Mouse (Mus musculus) neural tube, embryonic 15.5 days (tissue): ENCODE measurements around the gene Gp9. TPM values are rescaled to one million over a fixed set of nuclear protein-coding genes. Genes with fewer than 3 reads are reported as not detected.
A peak's percentile ranks its signal among the peaks of the same experiment; 100 is the strongest.

Experiments used
- ATAC-seq: fragments of 200-750 bp; cut with Nextera tagmentation; 2 replicates; pipeline ENCODE4 v1.8.0; 2017; ENCODE audit warnings: mild to moderate bottlenecking, moderate TSS enrichment, moderate library complexity; ENCODE audit not compliant: low FRiP score
- H3K27ac ChIP-seq: fragments of 300-500 bp; sonication (generic); replicated peaks from 2 replicates; pipeline ENCODE4 v1.5.1; 2015; ENCODE audit warnings: mild to moderate bottlenecking, inconsistent platforms
- H3K27me3 ChIP-seq: fragments of 300-500 bp; sonication (generic); replicated peaks from 2 replicates; pipeline ENCODE4 v1.6.1; 2015; ENCODE audit warnings: inconsistent platforms
- H3K36me3 ChIP-seq: fragments of 300-500 bp; sonication (generic); 2 replicates; pipeline ENCODE4 v1.6.1; 2015; ENCODE audit warnings: inconsistent platforms
- H3K4me1 ChIP-seq: fragments of 300-500 bp; sonication (generic); 2 replicates; pipeline ENCODE4 v1.6.1; 2015; ENCODE audit warnings: inconsistent platforms
- H3K4me2 ChIP-seq: fragments of 300-500 bp; sonication (generic); 2 replicates; pipeline ENCODE4 v1.6.1; 2015; ENCODE audit warnings: inconsistent platforms, mild to moderate bottlenecking, moderate library complexity
- H3K4me3 ChIP-seq: fragments of 300-500 bp; sonication (generic); replicated peaks from 2 replicates; pipeline ENCODE4 v1.5.1; 2015; ENCODE audit warnings: mild to moderate bottlenecking, inconsistent platforms
- H3K9ac ChIP-seq: fragments of 300-500 bp; sonication (generic); replicated peaks from 2 replicates; pipeline ENCODE4 v1.6.1; 2015; ENCODE audit warnings: mild to moderate bottlenecking, inconsistent platforms
- H3K9me3 ChIP-seq: fragments of 300-500 bp; sonication (generic); replicated peaks from 2 replicates; pipeline ENCODE4 v1.6.1; 2016; ENCODE audit warnings: inconsistent platforms
- WGBS: fragments of 180-500 bp; shearing (Covaris S2); methylation state at CpG from one replicate; pipeline ENCODE4 v1.1.7; 2015; ENCODE audit warnings: mixed read lengths; 5-methylcytosine and 5-hydroxymethylcytosine counted together
- polyA plus RNA-seq: library from polyadenylated mRNA; unstranded; fragments of >200 nt; fragmentation: Nextera tagmentation; extraction: Ambion mirVana; gene quantifications from 2 replicates; pipeline ENCODE4 v1.2.1, GENCODE M21; 2015

Gene Gp9
- polyA plus RNA-seq, 1 experiment from 2014 or later: 0.65 TPM

- no peaks in the 10 kb centered on the region for H3K9me3 ChIP-seq
- no peak overlapping the region for H3K27ac ChIP-seq
- no peak overlapping the region for H3K4me3 ChIP-seq
- H3K9ac ChIP-seq: no peak overlapping the region
- no peaks in the 10 kb centered on the region for H3K36me3 ChIP-seq
- no peaks in the 10 kb centered on the region for H3K27me3 ChIP-seq
- WGBS: 81% methylated on average over 2 of the region's 2 CpGs
- peaks cover 23% of the 10 kb centered on the region for H3K4me1 ChIP-seq
- ATAC-seq: no peak
- H3K4me2 ChIP-seq: no peak overlapping the region
These were observed 28.2 kb downstream of the Gp9 start for GRCm38 (mm10) chr6:87806028-87806427.

GRCm38 (mm10) chr6:87806857-87807256 lies 29.0 kb downstream of the Gp9 start:
- WGBS: 65% methylated on average over 2 of the region's 2 CpGs
- H3K27ac ChIP-seq: no peak overlapping the region
- H3K27me3 ChIP-seq: no peaks in the 10 kb centered on the region
- no peak overlapping the region for H3K4me3 ChIP-seq
- ATAC-seq: no peak
- no peak overlapping the region for H3K4me2 ChIP-seq
- no peaks in the 10 kb centered on the region for H3K36me3 ChIP-seq
- H3K4me1 ChIP-seq: peaks cover 25% of the 10 kb centered on the region
- no peaks in the 10 kb centered on the region for H3K9me3 ChIP-seq
- no peak overlapping the region for H3K9ac ChIP-seq

GRCm38 (mm10) chr6:87807735-87808440 lies 30.0 kb downstream of the Gp9 start:
- no peak for ATAC-seq
- 93% methylated on average over 4 of the region's 4 CpGs for WGBS
- H3K4me1 ChIP-seq: peaks cover 33% of the 10 kb centered on the region

GRCm38 (mm10) chr6:87808521-87808920 lies 30.6 kb downstream of the Gp9 start:
- no peak for ATAC-seq
- WGBS: 79% methylated on average over 3 of the region's 3 CpGs

More at GRCm38 (mm10) chr6:87807735-87808440, 30.0 kb downstream of the Gp9 start:
- Histone ChIP-seq H3K4me3 (no peak overlapping the region), H3K36me3 (no peaks in the 10 kb centered on the region), H3K27ac (no peak overlapping the region), H3K9me3 (no peaks in the 10 kb centered on the region), H3K9ac (no peak overlapping the region), H3K4me2 (no peak overlapping the region), H3K27me3 (no peaks in the 10 kb centered on the region)

GRCm38 (mm10) chr6:87809144-87809543 lies 31.3 kb downstream of the Gp9 start:
- H3K27me3 ChIP-seq: no peaks in the 10 kb centered on the region
- H3K9me3 ChIP-seq: no peaks in the 10 kb centered on the region
- no peak for ATAC-seq
- no peak overlapping the region for H3K4me3 ChIP-seq
- no peak overlapping the region for H3K27ac ChIP-seq
- H3K4me1 ChIP-seq: peaks cover 33% of the 10 kb centered on the region
- no peak overlapping the region for H3K9ac ChIP-seq
- H3K4me2 ChIP-seq: 0 out of 2 replicates have a peak overlapping the region, but pooled peaks have one; percentile 95
- peaks cover 5% of the 10 kb centered on the region; the same call in 1 of the 2 replicates for H3K36me3 ChIP-seq
- 97% methylated on average over 2 of the region's 2 CpGs for WGBS

More at GRCm38 (mm10) chr6:87808521-87808920, 30.6 kb downstream of the Gp9 start:
- H3K4me2 ChIP-seq: no peak overlapping the region
- no peak overlapping the region for H3K4me3 ChIP-seq
- no peaks in the 10 kb centered on the region for H3K9me3 ChIP-seq
- no peaks in the 10 kb centered on the region for H3K27me3 ChIP-seq
- peaks cover 33% of the 10 kb centered on the region for H3K4me1 ChIP-seq
- no peak overlapping the region for H3K9ac ChIP-seq
- H3K27ac ChIP-seq: no peak overlapping the region
- peaks cover 1% of the 10 kb centered on the region; the same call in 1 of the 2 replicates for H3K36me3 ChIP-seq

GRCm38 (mm10) chr6:87809651-87810161 lies 31.8 kb downstream of the Gp9 start:
- Histone ChIP-seq H3K27me3 (no peaks in the 10 kb centered on the region), H3K4me3 (no peak overlapping the region), H3K4me2 (peak overlapping the region; percentile 95), H3K9ac (no peak overlapping the region), H3K27ac (no peak overlapping the region), H3K4me1 (peaks cover 33% of the 10 kb centered on the region), H3K36me3 (peaks cover 5% of the 10 kb centered on the region; the same call in 1 of the 2 replicates), H3K9me3 (no peaks in the 10 kb centered on the region)
- WGBS: 91% methylated on average over 6 of the region's 6 CpGs
- no peak for ATAC-seq

GRCm38 (mm10) chr6:87810311-87810710 lies 32.4 kb downstream of the Gp9 start:
- WGBS: 44% methylated on average over 6 of the region's 6 CpGs
- peaks cover 33% of the 10 kb centered on the region for H3K4me1 ChIP-seq
- H3K9me3 ChIP-seq: no peaks in the 10 kb centered on the region
- no peak for ATAC-seq
- H3K9ac ChIP-seq: peak overlapping the region; percentile 78; the same call in 1 of the 2 replicates
- H3K27ac ChIP-seq: no peak overlapping the region
- H3K27me3 ChIP-seq: no peaks in the 10 kb centered on the region
- H3K4me2 ChIP-seq: peak overlapping the region; percentile 95
- peaks cover 10% of the 10 kb centered on the region; the same call in 1 of the 2 replicates for H3K36me3 ChIP-seq
- peak overlapping the region; percentile 78 for H3K4me3 ChIP-seq

- Histone ChIP-seq H3K4me2 (peak overlapping the region; percentile 95), H3K4me3 (peak overlapping the region; percentile 78), H3K27ac (peak overlapping the region; percentile 67), H3K36me3 (peaks cover 17% of the 10 kb centered on the region; the same call in 1 of the 2 replicates), H3K9ac (peak overlapping the region; percentile 78), H3K4me1 (peaks cover 33% of the 10 kb centered on the region), H3K27me3 (no peaks in the 10 kb centered on the region), H3K9me3 (no peaks in the 10 kb centered on the region)
- 1% methylated on average over 76 of the region's 77 CpGs for WGBS
- peak; percentile 78 for ATAC-seq
These were observed 33.1 kb downstream of the Gp9 start for GRCm38 (mm10) chr6:87810713-87811669.

GRCm38 (mm10) chr6:87811675-87812338 lies 33.9 kb downstream of the Gp9 start, which contains the start of gene Rab43:
TSS of gene Rab43 (minus strand) at chr6:87812164.
- peak within 1 kb of the TSS; percentile 67 for H3K27ac ChIP-seq
- ATAC-seq: peak; percentile 98
- H3K4me1 ChIP-seq: peaks cover 33% of the 10 kb centered on the region
- peaks cover 25% of the 10 kb centered on the region for H3K36me3 ChIP-seq
- no peaks in the 10 kb centered on the region for H3K9me3 ChIP-seq
- H3K27me3 ChIP-seq: no peaks in the 10 kb centered on the region
- H3K4me3 ChIP-seq: peak within 1 kb of the TSS; percentile 78
- H3K4me2 ChIP-seq: peak within 1 kb of the TSS; percentile 95
- peak within 1 kb of the TSS; percentile 78 for H3K9ac ChIP-seq
- under 1% methylated on average over 56 of the region's 56 CpGs for WGBS

- Histone ChIP-seq H3K36me3 (peaks cover 33% of the 10 kb centered on the region), H3K9ac (peak overlapping the region; percentile 78; the same call in 1 of the 2 replicates), H3K4me2 (peak overlapping the region; percentile 95), H3K27me3 (no peaks in the 10 kb centered on the region), H3K4me1 (peaks cover 33% of the 10 kb centered on the region), H3K27ac (no peak overlapping the region), H3K4me3 (0 out of 2 replicates have a peak overlapping the region, but pooled peaks have one; percentile 78), H3K9me3 (no peaks in the 10 kb centered on the region)
- WGBS: 84% methylated on average over 1 of the region's 1 CpGs
- no peak for ATAC-seq
These were observed 34.8 kb downstream of the Gp9 start for GRCm38 (mm10) chr6:87812656-87813055.

- no peak overlapping the region for H3K27ac ChIP-seq
- WGBS: 92% methylated on average over 5 of the region's 5 CpGs
- H3K9me3 ChIP-seq: no peaks in the 10 kb centered on the region
- H3K4me3 ChIP-seq: no peak overlapping the region
- ATAC-seq: no peak
- H3K9ac ChIP-seq: no peak overlapping the region
- peaks cover 25% of the 10 kb centered on the region for H3K4me1 ChIP-seq
- H3K4me2 ChIP-seq: no peak overlapping the region
- H3K27me3 ChIP-seq: no peaks in the 10 kb centered on the region
- H3K36me3 ChIP-seq: peaks cover 51% of the 10 kb centered on the region
These were observed 36.6 kb downstream of the Gp9 start for GRCm38 (mm10) chr6:87814486-87814885.
